Mouse (Mus musculus): ENCODE data around the gene Chchd4. TPM values are rescaled to one million over a fixed set of nuclear protein-coding genes. Genes with fewer than 3 reads are reported as not detected.

Gene Chchd4
- total RNA-seq (2023): 10 to 100 TPM; 15.1 to 17.1 TPM

DNA sequence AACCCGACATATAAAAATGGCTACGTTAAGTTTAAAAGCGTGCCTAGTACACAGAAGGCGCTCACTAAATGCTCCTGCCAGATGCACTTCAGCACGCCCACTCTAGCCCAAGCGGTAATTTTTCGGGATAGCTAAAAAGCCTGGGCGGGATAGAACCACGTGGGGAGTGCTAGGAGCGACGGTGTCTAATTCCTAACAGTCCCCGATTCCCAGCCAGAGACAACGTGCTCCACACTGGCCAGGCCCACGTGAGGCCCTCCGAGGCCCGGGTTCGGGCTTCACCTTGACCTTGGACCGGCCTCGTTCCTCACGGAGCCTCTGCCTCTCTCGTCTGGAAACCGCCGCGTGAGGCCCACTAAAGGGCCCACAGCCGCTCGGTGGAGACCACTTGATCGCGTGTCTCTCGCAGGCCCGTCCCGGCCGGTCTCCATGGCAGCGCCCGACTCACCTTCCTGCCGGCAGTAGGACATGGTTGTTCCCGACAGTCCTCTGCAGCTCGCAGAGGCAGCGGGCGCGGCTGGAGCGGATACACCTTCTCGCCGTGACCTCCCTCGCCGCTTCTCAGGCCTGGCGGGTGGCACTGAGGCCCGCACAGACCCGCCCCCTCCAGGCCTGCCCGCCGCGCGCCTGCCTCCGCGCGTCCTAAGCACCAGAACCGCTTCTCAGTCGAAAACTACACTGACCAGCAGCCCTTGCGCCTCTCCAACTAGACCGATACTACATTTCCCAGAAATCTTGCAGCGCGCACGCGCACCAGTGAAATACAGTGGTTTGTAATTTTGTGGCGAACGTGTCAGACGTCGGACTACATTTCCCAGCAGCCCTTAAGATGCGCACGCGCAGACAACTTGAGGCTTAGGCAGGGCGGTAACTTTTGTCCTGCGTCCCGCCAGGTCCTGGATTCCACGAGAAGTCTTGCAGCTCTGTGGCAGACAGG lies at the start of gene Chchd4, which contains the start of gene Tmem43:
Chchd4 (minus strand) TSS at position 679 of the 937 bp plus-strand sequence.
Tmem43 (plus strand) TSS at position 836 of the 937 bp plus-strand sequence.

DNA sequence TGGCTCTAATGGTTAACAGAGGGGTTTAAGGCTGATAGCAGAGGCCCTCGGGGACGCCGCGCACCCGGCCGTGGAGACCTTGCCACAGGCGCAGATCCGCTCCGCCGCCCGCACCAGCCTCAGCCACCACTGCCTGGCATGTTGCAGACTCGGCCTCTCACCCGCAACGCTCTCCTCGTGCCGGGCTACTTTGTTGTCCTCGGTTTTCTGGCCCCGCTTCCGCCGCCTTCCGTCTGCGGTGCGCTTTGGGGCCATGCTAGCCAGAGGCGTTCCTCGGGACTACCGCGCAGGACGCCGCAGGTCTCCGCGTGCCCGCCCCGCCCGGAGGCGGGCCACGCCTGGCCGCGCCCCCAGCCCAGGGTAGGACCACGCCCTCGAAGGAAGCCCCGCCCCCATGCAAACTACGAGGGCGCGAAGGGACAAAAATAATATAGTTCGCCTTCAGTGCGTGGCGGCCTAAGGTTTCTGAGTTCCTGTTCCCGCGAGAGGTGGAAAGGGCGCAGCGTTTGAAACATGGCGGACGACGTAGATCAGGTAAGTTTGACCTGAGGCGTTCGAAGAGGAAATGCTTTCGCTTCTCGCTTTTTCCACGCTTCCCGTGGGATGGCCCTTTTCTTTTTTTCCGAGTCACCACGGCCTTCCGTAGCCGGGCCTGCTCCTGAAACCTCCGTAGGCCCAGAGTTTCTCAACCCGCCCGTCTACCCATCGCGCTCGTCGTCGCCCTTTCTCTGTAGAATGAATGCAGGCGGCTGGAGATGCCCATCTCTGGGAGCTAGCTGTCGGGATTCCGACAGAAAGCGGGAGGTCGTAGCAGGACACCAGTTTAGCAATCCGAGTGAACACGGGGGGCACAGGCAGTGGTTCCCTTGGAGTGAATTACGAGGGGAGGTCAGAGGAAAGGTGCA lies 42.5 kb upstream of the Chchd4 start, which contains the start of the genes Xpc and Lsm3:
Xpc (minus strand) TSS at position 344 of the 905 bp plus-strand sequence.
Lsm3 (plus strand) TSS at position 384 of the 905 bp plus-strand sequence.

Other genes with a start within 250 kb of the Chchd4 start
- not detected for gene Wnt7a, start 62.2 kb downstream of the Chchd4 start, total RNA-seq (2023)
- 10 to 100 TPM; 34.8 to 39.2 TPM for gene Tmem43, start 157 bp upstream of the Chchd4 start, total RNA-seq (2023)
- gene Xpc, start 42.3 kb upstream of the Chchd4 start, total RNA-seq (2023): 10 to 100 TPM; 22.6 to 25.9 TPM
- 10 to 100 TPM; 75.6 to 75.7 TPM for gene Lsm3, start 42.4 kb upstream of the Chchd4 start, total RNA-seq (2023)
- gene Slc6a6, start 210.5 kb upstream of the Chchd4 start, total RNA-seq (2023): 100 to 1,000 TPM; 107 to 116 TPM

All from B cell, adult 67 days (primary cell).